Mouse (Mus musculus) CH12.LX (cell line): ENCODE measurements around the gene Irf3. TPM values are rescaled to one million over a fixed set of nuclear protein-coding genes. Genes with fewer than 3 reads are reported as not detected.

ENCODE experiments used
- DNase-seq: peaks from one replicate; pipeline ENCODE4 v3.0.0-alpha.2; 2013; ENCODE audit errors: extremely low read depth
- H3K27ac ChIP-seq: 2 replicates; pipeline ENCODE4 v1.5.1; 2012; ENCODE audit warnings: low read depth, mild to moderate bottlenecking, control low read depth, moderate library complexity; ENCODE audit not compliant: insufficient read depth
- H3K27me3 ChIP-seq: replicated peaks from 2 replicates; pipeline ENCODE3; 2012; ENCODE audit warnings: inconsistent platforms
- H3K36me3 ChIP-seq, 2 experiments: replicated peaks in 1 of 2; 2 replicates each; pipeline versions ENCODE3 to v1.6.1; 2012; ENCODE audit warnings: inconsistent platforms in 1 of 2, low read length in 1 of 2, mild to moderate bottlenecking in 1 of 2, mixed read lengths in 1 of 2, moderate library complexity in 1 of 2; ENCODE audit not compliant: control insufficient read depth in 1 of 2, insufficient read depth in 1 of 2
- H3K4me1 ChIP-seq, 2 experiments: 2 replicates each; pipeline ENCODE4 v1.6.1; 2012; ENCODE audit warnings: inconsistent platforms in 1 of 2, moderate library complexity in 1 of 2; ENCODE audit not compliant: insufficient read depth in 2 of 2, control insufficient read depth in 1 of 2
- H3K4me2 ChIP-seq: 2 replicates; pipeline ENCODE4 v1.6.1; 2012; ENCODE audit warnings: low read depth, mild to moderate bottlenecking, control low read depth; ENCODE audit not compliant: poor library complexity, insufficient read depth, severe bottlenecking
- H3K4me3 ChIP-seq, 3 experiments: fragments of 150-350 bp in 1 of 3; sonication (generic) in 1 of 3; replicated peaks in 1 of 3; 2 replicates each; pipeline versions ENCODE3 to v1.5.1; 2011 to 2012; ENCODE audit warnings: low read depth in 2 of 3, low read length in 2 of 3, mild to moderate bottlenecking in 2 of 3, moderate library complexity in 2 of 3, control low read depth in 1 of 3, improper control_type of control experiment in 1 of 3, inconsistent platforms in 1 of 3, mixed read lengths in 1 of 3; ENCODE audit not compliant: poor library complexity in 1 of 3
- H3K79me2 ChIP-seq: replicated peaks from 2 replicates; pipeline ENCODE4 v1.6.1; 2012; ENCODE audit warnings: mild to moderate bottlenecking, moderate library complexity; ENCODE audit not compliant: control insufficient read depth, poor library complexity, insufficient read depth, severe bottlenecking; ENCODE audit errors: extremely low read depth
- H3K9ac ChIP-seq: 2 replicates; pipeline ENCODE4 v1.6.1; 2012; ENCODE audit warnings: low read depth, mild to moderate bottlenecking, control low read depth, moderate library complexity; ENCODE audit not compliant: insufficient read depth
- H3K9me3 ChIP-seq: replicated peaks from 2 replicates; pipeline ENCODE3; 2012; ENCODE audit warnings: low read length, inconsistent platforms, mixed read lengths
- CHD2 ChIP-seq: IDR thresholded peaks from 2 replicates; pipeline ENCODE4 v1.6.1; 2011; ENCODE audit warnings: low read length, improper control_type of control experiment
- CTCF ChIP-seq, 2 experiments: IDR thresholded peaks in 1 of 2; conservative IDR thresholded peaks in 1 of 2; 2 replicates each; pipeline ENCODE4 v1.5.1; 2011 to 2012; ENCODE audit warnings: low read depth in 2 of 2, low read length in 2 of 2, improper control_type of control experiment in 1 of 2, inconsistent platforms in 1 of 2, mild to moderate bottlenecking in 1 of 2, moderate library complexity in 1 of 2
- ELF1 ChIP-seq: IDR thresholded peaks from 2 replicates; pipeline ENCODE4 v1.6.1; 2014; ENCODE audit warnings: low read depth, mild to moderate bottlenecking, inconsistent platforms, low read length, improper control_type of control experiment
- ETS1 ChIP-seq: conservative IDR thresholded peaks from 2 replicates; pipeline ENCODE4 v1.6.1; 2012; ENCODE audit warnings: low read depth, mild to moderate bottlenecking, inconsistent platforms, low read length, improper control_type of control experiment, moderate library complexity
- GABPA ChIP-seq: IDR thresholded peaks from 2 replicates; pipeline ENCODE4 v1.6.1; 2012; ENCODE audit warnings: low read depth, low read length, improper control_type of control experiment, inconsistent platforms; ENCODE audit not compliant: insufficient replicate concordance
- HCFC1 ChIP-seq: IDR thresholded peaks from 2 replicates; pipeline ENCODE4 v1.6.1; 2012; ENCODE audit warnings: low read depth, mild to moderate bottlenecking, inconsistent platforms, low read length, improper control_type of control experiment
- JUND ChIP-seq: conservative IDR thresholded peaks from 2 replicates; pipeline ENCODE4 v1.6.1; 2011; ENCODE audit warnings: low read depth, low read length, improper control_type of control experiment
- KAT2A ChIP-seq: IDR thresholded peaks from 2 replicates; pipeline ENCODE4 v1.6.1; 2012; ENCODE audit warnings: low read length, improper control_type of control experiment, inconsistent platforms; ENCODE audit not compliant: insufficient replicate concordance
- MAFK ChIP-seq: IDR thresholded peaks from 2 replicates; pipeline ENCODE4 v1.6.1; 2011; ENCODE audit warnings: low read length, improper control_type of control experiment; ENCODE audit not compliant: insufficient replicate concordance
- MAZ ChIP-seq: IDR thresholded peaks from 2 replicates; pipeline ENCODE4 v1.6.1; 2012; ENCODE audit warnings: low read depth, mild to moderate bottlenecking, inconsistent platforms, low read length, improper control_type of control experiment, moderate library complexity
- MEF2A ChIP-seq: IDR thresholded peaks from 2 replicates; pipeline ENCODE4 v1.6.1; 2014; ENCODE audit warnings: low read depth, mild to moderate bottlenecking, inconsistent platforms, low read length, improper control_type of control experiment, borderline replicate concordance
- MXI1 ChIP-seq: IDR thresholded peaks from 2 replicates; pipeline ENCODE4 v1.6.1; 2011; ENCODE audit warnings: mild to moderate bottlenecking, low read depth, low read length, improper control_type of control experiment
- POLR2A ChIP-seq: IDR thresholded peaks from 2 replicates; pipeline ENCODE4 v1.6.1; 2011; ENCODE audit warnings: low read depth, mild to moderate bottlenecking, improper control_type of control experiment, low read length
- RCOR1 ChIP-seq: conservative IDR thresholded peaks from 2 replicates; pipeline ENCODE4 v1.6.1; 2012; ENCODE audit warnings: low read depth, mild to moderate bottlenecking, inconsistent platforms, low read length, improper control_type of control experiment
- SIN3A ChIP-seq: IDR thresholded peaks from 2 replicates; pipeline ENCODE4 v1.6.1; 2012; ENCODE audit warnings: low read length, improper control_type of control experiment, inconsistent platforms
- UBTF ChIP-seq: IDR thresholded peaks from 2 replicates; pipeline ENCODE4 v1.6.1; 2012; ENCODE audit warnings: low read depth, mild to moderate bottlenecking, inconsistent platforms, low read length, improper control_type of control experiment, moderate library complexity
- USF1 ChIP-seq: IDR thresholded peaks from 2 replicates; pipeline ENCODE4 v1.6.1; 2014; ENCODE audit warnings: low read depth, mild to moderate bottlenecking, inconsistent platforms, low read length, improper control_type of control experiment
- USF2 ChIP-seq: conservative IDR thresholded peaks from 2 replicates; pipeline ENCODE4 v1.6.1; 2011; ENCODE audit warnings: low read depth, low read length, improper control_type of control experiment
- ZMIZ1 ChIP-seq: IDR thresholded peaks from 2 replicates; pipeline ENCODE4 v1.6.1; 2012; ENCODE audit warnings: low read depth, mild to moderate bottlenecking, inconsistent platforms, low read length, improper control_type of control experiment
- dilution Hi-C: fragments of 300-500 bp; cut with MboI; formaldehyde crosslinking; loops from 2 replicates; pipeline ENCODE4 v1.14.3; 2020; ENCODE audit warnings: low sequenced_read_pairs; ENCODE audit not compliant: extremely low pct_unique_long_range_greater_than_20kb, extremely low pct_ligation_motif_present
- in situ Hi-C: fragments of 300-500 bp; cut with MboI; formaldehyde crosslinking; loops from 3 replicates; pipeline ENCODE4 v1.14.3; 2019; ENCODE audit warnings: low sequenced_read_pairs, low pct_ligation_motif_present, low pct_unique_long_range_greater_than_20kb, mixed read lengths
- polyA plus RNA-seq: library from polyadenylated mRNA; unstranded; fragments of >175 nt; gene quantifications from 2 replicates; pipeline ENCODE4 v1.2.1, GENCODE M21; 2012; ENCODE audit warnings: low read depth; ENCODE audit not compliant: insufficient read length
- total RNA-seq, 2 experiments: library from RNA; depleted of rRNA; stranded (reverse); fragments of 300-350 nt in 1 of 2; fragments of >200 nt in 1 of 2; gene quantifications; 2 replicates each; pipeline ENCODE4 v1.2.3; 2012 to 2014

Irf3 gene
- total and polyA plus RNA-seq, 3 experiments = 33.5 to 79.7 (median 56.5) TPM

GRCm38 (mm10) chr7:45040851-45041250 lies 43.4 kb downstream of the Irf3 start:
- Histone ChIP-seq H3K4me1 (no peaks in the 10 kb centered on the region), H3K9me3 (no peaks in the 10 kb centered on the region), H3K4me3 (no peak overlapping the region), H3K27me3 (no peaks in the 10 kb centered on the region), H3K4me2 (no peak overlapping the region)
- dilution Hi-C loops = no loop called here
- no peak for DNase-seq
- TF ChIP-seq CTCF (conservative IDR thresholded peaks at IDR 0.05 in 1 of 2, IDR thresholded peaks at IDR 0.05 in 1 of 2; ENCODE audit: low read depth in 2 of 2, low read length in 2 of 2) (no peak), ETS1 (no peak), ZMIZ1 (no peak), MAZ (no peak), RCOR1 (no peak), CHD2 (no peak)
- TF ChIP-seq, all 38 proteins: peak for 0
- Histone ChIP-seq H3K36me3 (peaks cover 66 to 89% of the 10 kb centered on the region in 2 experiments), H3K9ac (no peak overlapping the region), H3K27ac (no peak overlapping the region), H3K79me2 (peaks cover 2% of the 10 kb centered on the region; the same call in 1 of the 2 replicates)
- in situ Hi-C loops = no loop called here

GRCm38 (mm10) chr7:45043307-45043706 lies 45.9 kb downstream of the Irf3 start:
- H3K4me3 ChIP-seq = no peak overlapping the region
- H3K9ac ChIP-seq = no peak overlapping the region
- peaks cover 2% of the 10 kb centered on the region; the same call in 1 of the 2 replicates for H3K79me2 ChIP-seq
- no peaks in the 10 kb centered on the region for H3K4me1 ChIP-seq
- no peaks in the 10 kb centered on the region for H3K9me3 ChIP-seq
- no peak overlapping the region for H3K4me2 ChIP-seq
- peaks cover 75 to 89% of the 10 kb centered on the region in 2 experiments for H3K36me3 ChIP-seq
- DNase-seq = no peak
- no peak overlapping the region for H3K27ac ChIP-seq
- TF ChIP-seq UBTF (no peak), MXI1 (no peak), POLR2A (no peak), ELF1 (no peak), USF1 (no peak), HCFC1 (no peak), GABPA (no peak), MAZ (no peak), JUND (no peak), CTCF (conservative IDR thresholded peaks at IDR 0.05 in 1 of 2, IDR thresholded peaks at IDR 0.05 in 1 of 2; ENCODE audit: low read depth in 2 of 2, low read length in 2 of 2) (no peak), MEF2A (no peak), MAFK (no peak), SIN3A (no peak), USF2 (no peak), KAT2A (no peak)
- dilution Hi-C loops (no loop called here), in situ Hi-C loops (no loop called here)
- H3K27me3 ChIP-seq = no peaks in the 10 kb centered on the region
